Mouse (Mus musculus) heart, adult 11 months (tissue): Measurements from ENCODE around the gene Cops7b.
A peak's percentile ranks its signal among the peaks of the same experiment; 100 is the strongest.
"Not testable (repeated sequence)": the region's sequence is repeated elsewhere in the genome, so short reads cannot be mapped to it uniquely, and the experiment has no call there.

ENCODE experiments used
- DNase-seq: peaks from one replicate; pipeline ENCODE4 v3.0.0; 2022

The Cops7b gene

DNA sequence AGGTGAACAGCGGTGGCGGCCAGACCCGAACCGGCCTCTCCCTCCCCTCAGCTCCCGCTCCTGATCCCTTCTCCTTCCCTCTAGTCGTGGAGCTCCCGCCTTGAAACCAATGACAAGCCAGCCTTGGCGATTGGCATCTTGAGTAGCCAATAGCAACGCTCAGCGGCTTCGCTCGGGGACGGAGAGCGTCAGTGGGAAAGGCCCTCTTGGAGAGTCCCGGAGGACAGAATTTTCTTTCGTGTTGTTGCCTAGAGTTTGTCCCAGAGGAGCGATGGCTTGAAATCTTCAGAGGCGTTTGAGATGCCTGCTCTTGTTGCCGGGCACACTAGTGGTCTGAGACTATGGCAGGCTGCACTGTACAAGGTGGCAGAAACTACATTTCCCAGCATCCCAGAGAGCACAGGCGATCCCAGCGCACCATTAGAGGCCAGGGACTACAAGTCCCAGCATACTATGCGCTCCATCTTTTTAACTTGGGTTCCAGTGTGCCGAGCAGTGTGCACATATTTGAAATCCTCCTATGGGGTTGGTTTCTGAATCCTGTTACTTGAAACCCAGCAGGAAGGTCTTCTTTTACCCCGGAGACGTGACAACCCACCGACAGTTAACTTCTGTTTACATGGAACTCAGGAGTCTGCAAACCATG lies at the start of gene Cops7b, which contains the start of gene Pde6d:
Cops7b (plus strand) TSS at position 454 of the 646 bp plus-strand sequence.
Pde6d (minus strand) TSS at position 179 of the 646 bp plus-strand sequence.
- DNase-seq = peak; percentile 100

DNA sequence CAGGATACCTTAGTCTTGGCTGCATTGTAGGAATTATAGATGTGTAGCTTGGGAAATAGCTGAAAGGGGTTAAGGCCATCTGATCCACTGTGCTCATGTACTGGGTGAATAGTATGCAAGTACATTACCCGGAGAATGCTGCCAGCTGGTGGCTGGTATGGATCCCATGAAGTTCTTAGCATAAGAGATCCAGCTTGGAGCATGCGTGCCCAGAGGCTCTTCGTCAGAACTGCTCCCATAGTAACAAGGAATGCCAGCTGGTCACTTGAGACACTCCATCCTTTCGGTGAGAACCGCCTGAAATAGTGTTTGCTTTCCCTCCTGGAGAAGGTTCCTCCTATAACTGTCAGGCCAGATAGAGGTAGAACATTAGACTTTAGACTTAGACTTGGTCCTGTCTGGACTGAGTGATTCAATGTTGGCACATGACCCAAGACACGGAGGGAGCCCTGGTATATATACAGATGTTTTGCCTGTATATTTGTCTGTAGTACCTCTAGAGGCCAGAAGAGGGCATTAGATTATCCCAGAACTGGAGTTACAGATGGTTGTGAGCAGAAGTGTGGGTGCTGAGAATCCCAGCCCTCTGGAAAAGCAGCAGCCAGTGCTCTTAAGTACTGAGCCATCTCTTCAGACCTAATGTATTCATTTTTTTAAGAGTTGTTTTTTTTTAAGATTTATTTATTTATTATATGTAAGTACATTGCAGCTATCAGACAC lies 49.1 kb upstream of the Cops7b start:
- DNase-seq = no peak

DNA sequence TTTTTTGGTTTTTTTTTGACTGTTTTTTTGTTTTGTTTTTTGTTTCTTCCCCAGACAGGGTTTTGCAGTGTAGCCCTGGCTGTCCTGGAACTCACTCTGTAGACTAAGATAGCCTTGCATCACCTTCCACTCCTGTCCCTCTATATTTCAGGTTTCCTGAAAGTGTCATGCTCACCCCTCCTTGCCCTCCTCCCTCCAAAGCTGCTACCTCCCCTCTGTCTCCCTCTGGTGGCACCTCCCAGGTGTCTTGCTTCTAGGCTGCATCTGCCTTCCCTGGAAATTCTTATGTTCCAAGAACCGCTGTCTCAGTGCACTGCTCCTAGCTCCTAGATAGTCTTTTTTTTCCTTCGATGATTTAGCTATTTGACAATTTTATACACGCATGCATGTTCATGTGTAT lies 44.3 kb upstream of the Cops7b start:
- no peak for DNase-seq

DNA sequence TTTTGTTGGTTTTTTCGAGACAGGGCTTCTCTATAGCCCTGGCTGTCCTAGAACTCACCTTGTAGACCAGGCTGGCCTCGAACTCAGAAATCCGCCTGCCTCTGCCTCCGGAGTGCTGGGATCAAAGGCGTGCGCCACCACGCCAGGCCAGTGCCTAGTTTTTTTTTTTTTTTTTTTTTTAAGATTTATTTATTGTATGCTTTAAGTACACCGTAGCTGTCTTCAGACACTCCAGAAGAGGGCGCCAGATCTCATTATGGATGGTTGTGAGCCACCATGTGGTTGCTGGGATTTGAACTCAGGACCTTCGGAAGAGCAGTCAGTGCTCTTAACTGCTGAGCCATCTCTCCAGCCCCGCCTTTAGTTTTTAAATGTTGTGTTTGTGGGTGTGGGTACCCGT lies 43.1 kb upstream of the Cops7b start:
- not testable (repeated sequence) for DNase-seq

DNA sequence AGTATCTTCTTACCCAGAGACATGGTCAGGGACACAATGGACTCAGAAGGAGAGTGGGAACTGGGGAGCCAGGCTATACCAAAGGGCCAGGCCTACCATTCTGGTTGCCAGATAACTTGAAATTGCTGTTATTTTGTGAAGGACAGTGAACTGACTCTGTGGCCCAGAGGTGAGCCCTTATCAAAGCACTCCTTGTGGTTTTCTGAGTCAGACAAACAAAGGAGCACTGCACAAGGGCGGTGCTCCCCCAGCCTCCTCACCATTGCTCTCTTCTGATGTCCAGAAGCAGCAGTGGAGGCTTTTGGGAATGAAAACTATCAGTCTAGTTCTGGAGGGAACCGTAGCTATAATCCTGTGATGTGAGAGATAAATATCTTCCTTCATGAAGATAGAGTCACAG lies 40.1 kb upstream of the Cops7b start:
- DNase-seq = no peak

DNA sequence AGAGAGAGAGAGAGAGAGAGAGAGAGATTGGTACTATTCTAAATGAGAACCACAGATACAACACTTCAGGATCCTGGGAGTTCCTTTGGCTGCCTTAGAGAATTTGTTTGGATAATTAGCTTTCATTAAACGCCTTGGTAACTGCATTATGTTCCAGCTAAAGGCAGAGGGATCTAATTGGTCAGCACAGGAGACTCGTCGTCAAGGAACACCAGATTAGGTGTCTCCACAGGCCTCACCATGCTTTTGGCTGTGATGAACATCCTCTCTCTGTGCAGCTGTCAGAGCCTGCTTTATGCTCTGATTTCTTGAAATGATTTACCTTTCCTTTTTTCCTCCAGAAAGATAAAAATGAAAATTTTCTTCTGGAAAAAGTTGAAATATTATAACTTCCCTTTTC lies 35.9 kb upstream of the Cops7b start:
- DNase-seq = no peak

DNA sequence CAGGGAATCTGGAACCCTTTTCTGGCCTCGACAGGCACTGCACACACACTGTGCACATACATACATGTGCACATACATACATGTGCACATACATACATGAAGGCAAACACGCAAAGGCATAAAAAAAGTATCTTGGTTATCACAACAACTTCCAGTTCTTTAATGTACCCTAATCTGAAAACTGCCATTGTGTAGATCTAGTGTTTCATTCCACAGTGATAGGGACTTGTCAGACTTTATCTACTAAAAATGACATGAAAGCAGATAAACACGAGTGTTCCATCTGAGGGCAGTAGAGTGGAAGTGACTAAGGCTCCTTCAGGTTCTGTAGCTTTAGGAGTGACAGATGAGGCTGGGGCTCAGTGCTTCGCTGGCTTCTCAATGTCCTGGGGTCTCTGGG lies 31.4 kb upstream of the Cops7b start:
- no peak for DNase-seq

DNA sequence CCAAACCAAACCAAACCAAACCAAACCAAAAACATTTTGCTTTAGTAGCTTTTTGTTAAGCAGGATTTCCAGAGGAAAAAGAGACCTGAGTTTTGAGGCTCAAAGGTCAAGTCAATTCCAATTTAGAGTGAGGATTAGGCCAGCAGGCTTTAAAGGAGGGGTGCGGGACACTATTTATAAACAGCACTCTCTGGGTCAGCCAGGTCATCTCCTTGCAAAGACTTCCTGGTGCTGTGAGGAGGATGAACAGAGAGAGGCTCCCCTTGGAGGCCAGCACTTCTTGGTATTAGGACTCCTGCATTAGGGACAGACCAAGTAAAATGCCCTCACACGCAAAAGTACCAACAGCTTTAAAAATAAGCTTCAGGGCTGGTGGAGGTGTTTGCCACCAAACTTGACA lies 30.8 kb upstream of the Cops7b start:
- no peak for DNase-seq

DNA sequence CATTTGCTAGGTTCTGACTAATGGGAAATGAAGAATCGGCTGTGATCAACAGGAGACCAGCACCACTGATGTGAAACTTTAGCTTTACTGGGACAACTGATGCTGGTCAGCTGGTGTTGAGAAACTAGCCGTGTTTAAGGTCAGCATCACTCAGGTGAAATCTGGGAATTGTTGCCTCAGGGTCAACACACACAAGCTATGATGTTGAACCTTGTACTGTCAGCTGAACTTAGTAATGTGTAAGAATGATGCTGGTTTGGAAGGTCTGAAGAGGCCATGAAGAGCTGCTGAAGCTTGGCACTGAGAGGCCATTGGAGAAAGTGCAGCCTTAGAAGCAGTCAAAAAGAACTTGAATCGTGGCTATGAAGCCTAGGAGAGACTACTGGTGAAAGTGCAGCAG lies 27.0 kb upstream of the Cops7b start:
- no peak for DNase-seq

DNA sequence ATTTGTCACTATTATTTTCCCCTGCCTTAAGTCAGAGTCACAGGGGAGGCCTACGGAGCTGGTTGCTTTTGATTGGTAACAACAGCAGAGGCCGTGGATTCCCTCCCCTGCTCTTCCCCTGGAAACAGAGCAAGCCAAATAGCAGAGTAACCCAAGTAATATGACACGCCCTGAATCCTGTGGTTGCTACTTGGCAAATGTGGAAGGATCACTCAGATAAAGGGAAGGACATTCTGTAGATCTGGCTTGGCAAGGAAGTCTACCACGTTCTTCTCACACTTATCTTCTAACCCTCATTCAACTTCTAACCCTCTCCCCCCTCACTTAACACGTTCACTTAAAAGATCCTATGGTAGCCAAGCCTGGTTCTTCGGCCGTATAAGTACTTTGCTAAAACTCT lies 24.8 kb upstream of the Cops7b start:
- peak; percentile 97 for DNase-seq

DNA sequence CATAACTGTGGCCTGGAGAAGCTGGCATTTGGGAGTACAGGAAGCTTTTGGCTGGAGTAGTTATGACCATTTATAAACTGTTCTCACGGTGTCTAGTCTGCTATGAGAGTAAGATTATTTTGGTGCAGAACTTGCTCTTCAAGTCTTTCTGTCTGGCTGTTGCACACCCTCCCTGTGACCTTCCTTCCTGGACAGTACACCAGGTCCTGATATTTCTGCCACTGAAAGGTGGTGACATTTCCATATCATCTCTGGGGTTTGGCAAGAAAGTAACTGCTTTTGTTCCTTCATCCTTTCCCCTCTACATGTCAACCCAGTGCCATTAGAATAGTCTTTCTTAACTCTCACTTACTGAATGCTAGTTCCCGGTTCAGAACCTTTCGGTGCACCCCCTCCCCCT lies 23.5 kb upstream of the Cops7b start:
- DNase-seq = peak; percentile 91

DNA sequence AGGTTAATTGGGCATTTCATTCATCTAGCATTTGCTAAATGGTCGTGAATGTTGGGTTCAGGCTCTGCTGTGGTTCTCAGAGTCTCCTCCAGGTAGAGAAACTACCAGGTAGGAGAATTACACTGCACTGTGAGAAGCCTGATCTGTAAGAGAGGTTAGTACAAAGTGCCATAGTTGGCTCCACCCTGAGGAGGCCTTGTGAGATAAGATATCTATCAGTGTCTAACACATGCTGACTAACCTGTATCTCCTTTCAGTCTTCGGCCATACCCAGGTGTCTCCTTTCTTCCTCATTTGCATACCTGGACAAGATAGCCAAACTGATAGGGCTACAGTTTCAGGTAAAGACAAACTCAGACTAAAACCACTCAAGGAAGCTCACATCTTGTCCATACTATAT lies 20.0 kb upstream of the Cops7b start:
- DNase-seq = no peak

DNA sequence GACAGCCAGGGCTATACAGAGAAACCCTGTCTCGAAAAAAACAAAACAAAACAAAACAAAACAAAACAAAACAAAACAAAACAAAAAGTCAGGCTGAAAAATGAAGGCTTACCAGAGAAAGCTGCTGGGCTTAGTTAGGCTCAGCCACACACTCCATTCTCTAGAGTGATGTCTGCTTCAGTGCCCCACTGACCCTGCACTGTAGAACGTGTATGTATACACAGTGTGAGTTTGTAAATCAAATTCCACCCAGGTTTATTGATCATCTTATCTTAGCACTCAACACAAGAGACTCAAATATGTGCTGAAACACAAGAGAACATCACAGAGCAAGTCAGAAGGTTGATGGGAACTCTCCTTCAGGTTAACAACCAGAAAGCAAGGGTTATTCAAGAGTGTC lies 14.3 kb upstream of the Cops7b start:
- no peak for DNase-seq

DNA sequence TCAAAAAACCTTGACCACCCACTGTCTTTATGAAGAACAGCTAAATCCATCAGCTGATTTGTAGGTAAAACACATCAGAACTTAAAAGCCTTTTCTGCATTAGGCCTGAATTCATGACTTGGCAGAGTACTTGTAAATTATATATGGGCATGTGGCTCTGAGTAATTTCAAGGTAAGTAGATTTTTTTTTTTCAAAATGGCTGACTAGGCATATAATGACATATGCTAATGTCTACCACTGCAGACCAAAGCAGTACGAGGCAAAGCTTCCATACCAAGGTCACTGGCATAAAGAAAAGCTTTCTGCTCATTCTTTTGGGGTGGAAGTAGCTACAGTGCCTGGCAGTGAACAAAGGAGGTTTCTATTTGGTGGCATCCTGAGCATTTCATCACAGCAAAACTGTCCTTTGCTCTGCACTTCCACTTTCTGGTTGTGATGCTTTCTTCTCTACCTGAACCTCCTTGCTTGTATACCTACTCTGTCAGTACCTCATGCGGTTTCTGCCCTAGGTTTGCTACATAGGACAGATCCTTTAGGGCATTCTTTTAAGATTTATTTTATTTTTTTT lies 13.3 kb upstream of the Cops7b start:
- no peak for DNase-seq

DNA sequence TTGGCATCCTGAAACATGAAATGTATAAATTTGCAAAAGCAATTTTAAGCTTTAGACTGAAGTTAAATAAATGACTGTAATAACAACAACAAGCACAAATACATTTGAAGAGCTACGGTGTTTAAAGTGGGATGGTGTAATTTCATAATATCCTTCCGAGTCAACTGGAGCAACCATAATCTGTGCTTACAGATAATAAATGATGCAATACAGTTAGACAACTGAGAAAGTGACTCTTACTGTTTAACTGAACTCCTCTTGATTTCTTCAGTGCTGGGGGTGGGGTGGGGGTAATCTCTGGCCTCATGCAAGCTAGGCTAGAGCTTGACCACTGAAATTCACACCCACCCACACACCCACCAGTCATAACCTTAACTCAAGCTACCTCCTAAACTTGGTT lies 11.3 kb upstream of the Cops7b start:
- DNase-seq = no peak

DNA sequence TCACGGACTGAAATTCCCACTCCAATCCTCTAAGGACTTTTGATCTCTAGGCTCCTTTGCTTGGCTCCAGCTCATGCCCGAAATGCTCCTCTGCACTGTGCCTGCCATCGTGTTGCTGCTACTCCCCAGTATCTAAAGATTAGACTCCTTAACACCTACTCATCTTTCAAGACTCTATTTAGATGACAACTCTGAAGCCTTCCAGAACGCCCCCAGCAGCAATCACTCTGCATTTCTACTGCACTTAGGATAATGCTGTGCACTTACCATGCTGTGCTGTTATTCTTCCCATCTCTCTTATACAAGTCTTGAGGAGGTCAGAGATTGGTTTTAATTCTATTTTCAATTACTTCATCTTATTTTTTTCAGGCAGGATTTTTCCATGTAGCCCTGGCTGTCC lies 10.8 kb upstream of the Cops7b start:
- no peak for DNase-seq

DNA sequence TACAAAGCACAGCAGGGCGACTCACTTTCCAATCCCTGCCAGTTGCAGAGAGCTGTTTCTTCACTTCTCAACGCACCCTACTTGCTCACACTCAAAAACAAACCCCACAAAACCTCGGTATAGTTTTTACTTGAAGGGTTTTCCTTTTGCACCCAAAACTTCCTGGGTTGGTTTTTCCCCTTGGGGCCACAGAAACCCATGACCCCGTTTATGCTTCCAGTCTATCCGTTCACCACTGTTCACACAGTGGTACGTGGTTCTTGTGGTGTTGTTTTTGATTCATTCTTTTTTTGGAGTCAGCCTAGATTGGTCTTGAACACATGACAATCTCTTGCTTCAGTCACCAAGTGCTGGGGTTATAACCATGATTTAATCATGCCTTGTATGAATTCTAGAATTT lies 2.3 kb upstream of the Cops7b start:
- DNase-seq = no peak

DNA sequence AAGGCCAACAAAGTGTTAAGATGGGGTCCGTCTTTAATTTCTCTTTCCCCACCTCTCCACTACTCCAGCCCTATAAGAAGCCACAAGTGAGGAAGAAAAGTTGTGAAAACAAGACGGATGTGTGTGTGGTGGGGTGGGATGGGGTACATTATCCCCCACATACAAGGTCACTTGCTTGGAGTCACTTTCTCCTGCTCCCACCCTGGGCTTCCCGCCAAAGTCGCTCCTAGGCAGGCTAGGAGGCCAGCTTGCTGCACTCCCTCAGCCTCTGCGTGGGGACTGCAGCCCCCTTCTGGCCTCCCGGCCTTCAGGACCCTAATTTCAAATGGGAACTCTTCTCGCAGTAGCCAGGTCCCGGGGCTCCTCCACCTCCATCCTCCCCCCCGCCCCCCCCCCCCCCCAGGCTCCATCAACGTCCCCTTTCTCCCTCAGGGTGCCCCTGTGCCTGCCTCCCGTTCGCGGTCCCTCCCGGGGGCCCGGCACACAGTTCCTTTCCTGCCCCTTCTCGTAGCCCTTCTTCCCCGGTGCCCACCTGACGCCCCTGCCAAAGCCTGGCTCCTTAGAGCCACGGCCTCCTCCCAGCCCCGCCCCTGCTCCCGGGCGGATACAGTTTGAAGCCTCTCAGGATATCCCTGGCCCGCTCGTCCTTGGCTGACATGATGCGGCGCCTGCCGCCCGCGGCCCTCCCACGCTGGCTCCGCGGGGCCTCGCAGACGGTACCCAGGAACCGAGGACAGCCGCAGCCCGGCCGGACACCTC lies 833 bp upstream of the Cops7b start:
- DNase-seq = no peak

DNA sequence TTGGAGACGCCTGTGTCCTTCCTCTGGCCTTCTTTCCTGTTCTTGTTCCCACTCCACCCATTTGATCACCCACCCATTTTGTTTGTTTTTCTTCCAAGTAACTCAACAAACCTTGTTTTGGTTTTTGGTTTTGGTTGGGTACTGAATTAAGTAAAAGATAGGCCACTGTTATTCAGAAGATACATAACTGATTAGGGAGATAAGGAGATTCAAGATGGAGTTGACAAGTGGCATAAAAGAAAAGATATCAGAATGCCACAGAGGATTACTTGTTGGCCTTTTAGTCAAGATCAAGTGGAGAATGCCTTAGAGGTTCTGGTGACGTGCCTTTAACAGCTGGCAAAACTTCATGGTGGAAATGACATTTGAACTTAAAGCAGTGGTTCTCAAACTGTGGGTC lies 1.0 kb downstream of the Cops7b start:
- no peak for DNase-seq

DNA sequence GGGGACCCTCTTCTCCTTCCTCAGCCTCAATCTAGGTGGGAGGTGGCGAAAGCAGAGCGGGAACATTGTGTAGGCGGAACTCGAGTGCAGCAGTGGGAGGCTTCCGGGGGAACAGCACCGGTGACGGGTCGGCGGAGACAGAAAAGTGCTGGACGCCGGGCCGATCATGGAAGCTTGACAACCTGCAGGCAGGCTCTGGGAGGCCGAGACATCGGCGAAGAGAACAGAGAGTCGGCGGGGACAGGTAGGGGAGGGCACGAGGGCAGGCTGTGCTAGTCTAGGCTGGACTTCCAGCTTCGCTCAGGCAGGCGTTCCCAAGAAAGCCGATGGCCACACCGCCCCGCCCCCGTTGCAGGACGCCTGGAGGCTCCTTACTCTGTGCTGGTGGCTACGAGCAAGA lies 4.3 kb downstream of the Cops7b start:
- peak; percentile 96 for DNase-seq

DNA sequence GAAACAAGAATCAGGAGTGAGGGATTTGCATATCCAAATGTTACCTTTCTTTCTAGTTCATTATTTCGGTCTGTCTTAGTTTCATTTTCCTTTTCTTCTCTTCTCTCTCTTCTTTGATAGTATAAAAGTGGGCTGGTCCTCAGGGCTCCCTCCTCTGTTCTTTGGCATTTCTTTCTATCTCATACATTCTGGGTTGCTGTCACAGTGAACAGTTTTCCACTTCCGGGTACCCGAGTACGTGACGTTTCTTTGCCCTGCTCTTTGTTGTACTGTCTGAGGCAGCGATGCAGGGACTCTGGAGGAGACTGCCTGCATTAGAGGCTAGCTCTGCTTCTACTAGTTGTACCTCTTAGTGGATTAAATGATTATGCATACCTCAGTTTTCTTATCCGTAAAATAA lies 11.8 kb downstream of the Cops7b start:
- DNase-seq = no peak

DNA sequence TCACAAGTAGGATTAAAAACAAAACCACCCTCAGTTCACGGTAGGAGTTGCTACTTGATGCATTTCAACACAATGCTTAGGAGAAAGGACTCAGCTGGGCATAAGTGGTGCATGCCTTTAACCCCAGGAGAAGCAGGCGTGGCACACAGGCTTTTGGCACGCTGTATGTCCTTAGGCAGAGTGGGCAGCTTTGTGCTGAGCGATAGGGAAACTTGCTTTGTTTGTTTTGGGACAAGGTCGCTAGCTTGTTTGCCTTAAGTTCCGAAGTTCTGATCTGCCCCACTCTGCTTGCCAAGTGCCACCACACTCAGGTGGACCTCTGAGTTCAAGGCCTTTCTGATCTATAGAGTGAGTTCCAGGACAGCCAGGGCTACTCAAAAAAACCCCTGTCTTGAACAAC lies 12.6 kb downstream of the Cops7b start:
- DNase-seq = no peak

DNA sequence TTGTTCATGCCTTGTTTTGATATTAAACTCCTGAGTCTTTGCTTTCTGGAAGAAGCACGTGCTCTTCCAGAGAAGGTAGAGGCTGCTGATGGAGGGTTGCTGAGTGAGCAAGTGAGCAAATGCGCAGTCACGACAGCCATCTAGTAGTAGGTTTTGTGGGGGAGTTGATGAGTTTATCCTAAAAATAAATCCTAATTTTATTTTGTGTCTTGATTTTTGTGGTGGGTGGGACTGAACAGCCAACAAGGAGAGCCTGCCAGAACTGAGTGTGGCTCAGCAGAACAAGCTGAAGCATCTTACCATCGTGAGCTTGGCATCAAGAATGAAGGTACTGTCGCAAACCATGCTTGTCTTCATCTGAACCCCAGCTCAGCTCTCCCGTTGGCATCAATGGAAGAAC lies 13.8 kb downstream of the Cops7b start:
- DNase-seq = no peak

DNA sequence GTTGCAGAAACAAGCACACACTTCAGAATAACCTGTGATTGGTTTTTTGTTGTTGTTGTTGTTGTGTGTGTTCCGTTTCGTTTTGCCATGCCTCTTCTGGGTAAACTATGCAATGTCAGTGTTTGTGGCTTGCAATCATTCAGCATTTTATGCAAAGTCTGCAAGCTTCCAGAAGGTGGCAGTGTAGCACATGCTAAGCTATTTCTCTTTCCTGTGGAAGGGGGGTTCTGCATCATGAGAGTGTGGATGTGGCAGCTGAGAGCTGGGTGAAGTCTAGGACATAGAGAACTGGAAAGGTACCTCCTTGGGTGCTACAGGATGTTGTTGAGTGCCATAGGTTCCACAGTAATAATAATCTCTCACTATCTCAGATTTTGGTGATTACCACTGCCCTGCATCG lies 15.8 kb downstream of the Cops7b start:
- no peak for DNase-seq
